Mouse (Mus musculus): Measurements from ENCODE around the gene Fbxl18. TPM values are rescaled to one million over a fixed set of nuclear protein-coding genes. Genes with fewer than 3 reads are reported as not detected.

The Fbxl18 gene
- total RNA-seq, 2 experiments from 2014 or later: 30.4 to 34.1 TPM

- DNase-seq (ENCODE audit: low spot score in 2 of 2): peak; percentile 52 to 54
- intact Hi-C loops (cut with DNase I): loop anchor here (5.0 kb wide), 1 partner anchor 1991 kb away; no protein-coding TSS in a partner anchor
Measured at GRCm38 (mm10) chr5:142818435-142819360, 76.5 kb downstream of the Fbxl18 start.

- DNase-seq (ENCODE audit: low spot score in 2 of 2): peak; percentile 98 to 100
- intact Hi-C loops (cut with DNase I): loop anchor here (2.0 to 5.0 kb wide), 4 partner anchors 55 to 1990 kb away; partner anchors contain the start of gene Actb
Measured at GRCm38 (mm10) chr5:142817524-142818434, 77.4 kb downstream of the Fbxl18 start, which contains the start of gene Tnrc18. TSS of gene Tnrc18 (minus strand) at chr5:142817662.

Other genes with a start within 250 kb of the Fbxl18 start
- gene Slc29a4, start 202.9 kb downstream of the Fbxl18 start, total RNA-seq (2021): 10 to 100 TPM in 1 of 2 experiments, 1 to 10 TPM in 1; 8.9 to 17.0 TPM
- 100 to 1,000 TPM; 117 to 147 TPM for gene Tnrc18, start 77.8 kb downstream of the Fbxl18 start, total RNA-seq (2021)
- gene Actb, start 11.3 kb upstream of the Fbxl18 start, total RNA-seq (2021): 1,000 to 10,000 TPM; 2,229 to 2,541 TPM
- gene Fscn1, start 64.9 kb upstream of the Fbxl18 start, total RNA-seq (2021): 100 to 1,000 TPM; 310 to 396 TPM
- 10 to 100 TPM; 37.4 to 45.4 TPM for gene Rnf216, start 217.6 kb upstream of the Fbxl18 start, total RNA-seq (2021)

Data from left cerebral cortex, postnatal 36 days (tissue).